In genomic region chr12:19882386-19882785, GRCm38 (mm10) we compare ENCODE assay signal across 29 mouse cellular contexts.
A peak's percentile ranks its signal among the peaks of the same experiment; 100 is the strongest.
DNase-seq lines count a peak whose midpoint lies in the region; ATAC-seq and TF ChIP-seq lines count a peak whose summit lies in the region.
"Had no signal": no experiment of that assay in that cellular context is flagged by ENCODE, and none has a peak within 500 bp of the region (broad histone marks: within the 10 kb centered on the region; RNA-seq: fewer than 3 reads in every experiment).

No protein-coding gene starts in this region.

- TF ChIP-seq CTCF in intestine, postnatal 0 days (IDR thresholded peaks at IDR 0.05; ENCODE audit: low read depth): no peak
- TF ChIP-seq CTCF in ES-Bruce4 (IDR thresholded peaks at IDR 0.05; ENCODE audit: low read depth, low read length): no peak

- peak overlapping the region; percentile 7; the same call in 1 of the 2 replicates for H3K4me3 ChIP-seq in intestine, embryonic 16.5 days (ENCODE audit: low read length)
- no peak overlapping the region for H3K4me3 ChIP-seq in intestine, postnatal 0 days (ENCODE audit: low read depth, low read length)
- peak overlapping the region; percentile 92 for H3K4me3 ChIP-seq in ES-Bruce4 (ENCODE audit: low read depth, low read length)
- H3K4me3 ChIP-seq: erythroblast, embryonic 14.5 days; heart, embryonic 10.5 days; heart, embryonic 15.5 days; hindbrain, embryonic 12.5 days; kidney, embryonic 15.5 days; limb, embryonic 13.5 days; stomach, embryonic 15.5 days had no signal

- WGBS in intestine, embryonic 16.5 days: 14% methylated on average over 40 of the region's 41 CpGs
- 23% methylated on average over 37 of the region's 41 CpGs for WGBS in intestine, postnatal 0 days

- ATAC-seq in intestine, embryonic 16.5 days: no peak
- no peak for ATAC-seq in intestine, postnatal 0 days
- ATAC-seq: forebrain, postnatal 0 days; midbrain, embryonic 16.5 days had no signal

- peak; percentile 43 for DNase-seq in ZHBTc4 (ENCODE audit: low read depth, low spot score)
- peak; percentile 28 for DNase-seq in testis, postnatal 14 days (ENCODE audit: low spot score)
- DNase-seq in c-Kit-positive CD71-positive TER-119-positive erythroid progenitor cells, embryonic 14.5 days (ENCODE audit: low spot score): no peak
- DNase-seq in lung, postnatal 36 days: no peak
- DNase-seq: B cell, adult 2 months; cerebellum, adult 8-10 months; cerebellum, postnatal 36 days; forebrain, postnatal 0 days; gastrocnemius, postnatal 14 days; kidney, adult 11 months; kidney, postnatal 25 days; lung, embryonic 14.5 days; lung, postnatal 14 days; right cerebral cortex, postnatal 25 days; thymus, adult 2 months; thymus, postnatal 36 days had no signal

- peak; percentile 71 for TF ChIP-seq POLR2A in ES-Bruce4 (IDR thresholded peaks at IDR 0.05; ENCODE audit: insufficient read depth, low read length)

- H3K36me3 ChIP-seq in intestine, embryonic 16.5 days (ENCODE audit: control insufficient read depth, insufficient read depth, low read length): no peaks in the 10 kb centered on the region
- H3K36me3 ChIP-seq in intestine, postnatal 0 days (ENCODE audit: control insufficient read depth, insufficient read depth): no peaks in the 10 kb centered on the region
- no peaks in the 10 kb centered on the region for H3K36me3 ChIP-seq in ES-Bruce4 (ENCODE audit: control insufficient read depth, insufficient read depth, low read length, poor library complexity, severe bottlenecking)
- H3K36me3 ChIP-seq: heart, embryonic 10.5 days; heart, embryonic 15.5 days; hindbrain, embryonic 12.5 days; kidney, embryonic 15.5 days; limb, embryonic 13.5 days; stomach, embryonic 15.5 days had no signal

- H3K27me3 ChIP-seq in intestine, embryonic 16.5 days (replicated peaks; ENCODE audit: control insufficient read depth, insufficient read depth, low read length): no peaks in the 10 kb centered on the region
- H3K27me3 ChIP-seq in intestine, postnatal 0 days (replicated peaks; ENCODE audit: control insufficient read depth, insufficient read depth, low read length): no peaks in the 10 kb centered on the region
- no peaks in the 10 kb centered on the region for H3K27me3 ChIP-seq in ES-Bruce4 (ENCODE audit: control insufficient read depth, insufficient read depth, low read length, poor library complexity, severe bottlenecking)
- H3K27me3 ChIP-seq: heart, embryonic 15.5 days; hindbrain, embryonic 12.5 days; kidney, embryonic 15.5 days; limb, embryonic 13.5 days; stomach, embryonic 15.5 days had no signal

- H3K4me2 ChIP-seq in intestine, embryonic 16.5 days (ENCODE audit: low read depth, low read length): no peak overlapping the region
- no peak overlapping the region for H3K4me2 ChIP-seq in intestine, postnatal 0 days (replicated peaks; ENCODE audit: low read depth)
- H3K4me2 ChIP-seq: heart, embryonic 15.5 days; hindbrain, embryonic 12.5 days; kidney, embryonic 15.5 days; limb, embryonic 13.5 days; lung, embryonic 14.5 days; midbrain, embryonic 11.5 days; stomach, embryonic 15.5 days had no signal

- no peak overlapping the region for H3K9ac ChIP-seq in intestine, embryonic 16.5 days (ENCODE audit: low read depth, low read length)
- H3K9ac ChIP-seq in intestine, postnatal 0 days (ENCODE audit: low read depth, low read length): no peak overlapping the region
- H3K9ac ChIP-seq in ES-Bruce4 (ENCODE audit: low read depth, poor library complexity, severe bottlenecking): peak overlapping the region; percentile 98
- H3K9ac ChIP-seq: forebrain, postnatal 0 days; heart, embryonic 15.5 days; hindbrain, embryonic 12.5 days; kidney, embryonic 15.5 days; limb, embryonic 13.5 days; liver, embryonic 14.5 days; lung, embryonic 14.5 days; stomach, embryonic 15.5 days had no signal

- peaks cover 7% of the 10 kb centered on the region for H3K9me3 ChIP-seq in intestine, embryonic 16.5 days (ENCODE audit: control insufficient read depth, low read length)
- 0 out of 2 replicates have a peak, but pooled peaks cover 5% of the 10 kb centered on the region for H3K9me3 ChIP-seq in intestine, postnatal 0 days (ENCODE audit: control insufficient read depth)
- H3K9me3 ChIP-seq in ES-Bruce4 (replicated peaks; ENCODE audit: control insufficient read depth, insufficient read depth, low read length, poor library complexity, severe bottlenecking): no peaks in the 10 kb centered on the region
- H3K9me3 ChIP-seq: stomach, embryonic 15.5 days had no signal

- H3K4me1 ChIP-seq in intestine, embryonic 16.5 days (ENCODE audit: control insufficient read depth, insufficient read depth, low read length): no peaks in the 10 kb centered on the region
- H3K4me1 ChIP-seq in intestine, postnatal 0 days (replicated peaks; ENCODE audit: control insufficient read depth, insufficient read depth, low read length): no peaks in the 10 kb centered on the region
- H3K4me1 ChIP-seq in ES-Bruce4 (ENCODE audit: control insufficient read depth, insufficient read depth, low read length): no peaks in the 10 kb centered on the region
- H3K4me1 ChIP-seq: heart, embryonic 10.5 days; heart, embryonic 15.5 days; hindbrain, embryonic 12.5 days; kidney, embryonic 15.5 days; limb, embryonic 13.5 days; stomach, embryonic 15.5 days had no signal

- TF ChIP-seq EP300 in ES-Bruce4 (IDR thresholded peaks at IDR 0.05; ENCODE audit: insufficient read depth, low read depth, low read length): no peak

- H3K27ac ChIP-seq in intestine, embryonic 16.5 days (ENCODE audit: low read length): no peak overlapping the region
- H3K27ac ChIP-seq in intestine, postnatal 0 days (ENCODE audit: low read depth, low read length): no peak overlapping the region
- no peak overlapping the region for H3K27ac ChIP-seq in ES-Bruce4 (ENCODE audit: insufficient read depth, low read length)
- H3K27ac ChIP-seq: heart, embryonic 10.5 days; heart, embryonic 15.5 days; hindbrain, embryonic 12.5 days; kidney, embryonic 15.5 days; limb, embryonic 13.5 days; liver, embryonic 14.5 days; stomach, embryonic 15.5 days had no signal

Comparison
In these comparisons a context has a peak if more than half of its experiments do, and no peak if none do; other contexts are left out.
1. DNase-seq: peak in ZHBTc4 (single experiment) and testis, postnatal 14 days (single experiment); none in c-Kit-positive CD71-positive TER-119-positive erythroid progenitor cells, embryonic 14.5 days (single experiment) and lung, postnatal 36 days (single experiment).